Mouse (Mus musculus): ENCODE data around the gene Zdhhc23. TPM values are rescaled to one million over a fixed set of nuclear protein-coding genes. Genes with fewer than 3 reads are reported as not detected.

Zdhhc23 gene
- total RNA-seq, 2 experiments from 2014 or later: 1.6 to 6.0 TPM

GRCm38 (mm10) chr16:43922630-43923029 lies 57.0 kb downstream of the Zdhhc23 start:
- intact Hi-C loops (cut with DNase I; ENCODE audit: low total_unique reads): no loop called here
- no peak for DNase-seq

GRCm38 (mm10) chr16:43922024-43922423 lies 57.6 kb downstream of the Zdhhc23 start:
- no peak for DNase-seq
- intact Hi-C loops (cut with DNase I; ENCODE audit: low total_unique reads): no loop called here

- intact Hi-C loops (cut with DNase I; ENCODE audit: low total_unique reads): no loop called here
Measured at GRCm38 (mm10) chr16:43918867-43919266, 60.7 kb downstream of the Zdhhc23 start.

More at GRCm38 (mm10) chr16:43918867-43919266, 60.7 kb downstream of the Zdhhc23 start:
- no peak for DNase-seq

Small RNA genes lying within 50 kb of the gene (microRNA-seq; reads per million reads assigned to microRNA genes)
- gene Mir3470b: 0 reads per million in 2 experiments

Other genes starting within 250 kb of the Zdhhc23 start
- not detected for gene Drd3, start 225.8 kb downstream of the Zdhhc23 start, total RNA-seq (2021)
- 1 to 10 TPM in 1 of 2 experiments, under 1 TPM in 1; 0.92 to 2.2 TPM for gene Ccdc191, start 90.0 kb downstream of the Zdhhc23 start, total RNA-seq (2021)
- gene Qtrt2, start 53.0 kb downstream of the Zdhhc23 start, total RNA-seq (2021): 1 to 10 TPM; 7.4 to 9.5 TPM
- gene Gramd1c, start 83.6 kb upstream of the Zdhhc23 start, total RNA-seq (2021): 1 to 10 TPM in 1 of 2 experiments, under 1 TPM in 1; 0.68 to 1.1 TPM
- gene Atp6v1a, start 159.9 kb upstream of the Zdhhc23 start, total RNA-seq (2021): 10 to 100 TPM; 27.0 to 31.6 TPM
- gene Naa50, start 160.0 kb upstream of the Zdhhc23 start, total RNA-seq (2021): 100 to 1,000 TPM; 175 to 187 TPM
- 10 to 100 TPM; 27.7 to 34.3 TPM for gene Usf3, start 193.5 kb upstream of the Zdhhc23 start, total RNA-seq (2021)